ENCODE assay signal across 25 mouse cellular contexts in the genomic region with DNA sequence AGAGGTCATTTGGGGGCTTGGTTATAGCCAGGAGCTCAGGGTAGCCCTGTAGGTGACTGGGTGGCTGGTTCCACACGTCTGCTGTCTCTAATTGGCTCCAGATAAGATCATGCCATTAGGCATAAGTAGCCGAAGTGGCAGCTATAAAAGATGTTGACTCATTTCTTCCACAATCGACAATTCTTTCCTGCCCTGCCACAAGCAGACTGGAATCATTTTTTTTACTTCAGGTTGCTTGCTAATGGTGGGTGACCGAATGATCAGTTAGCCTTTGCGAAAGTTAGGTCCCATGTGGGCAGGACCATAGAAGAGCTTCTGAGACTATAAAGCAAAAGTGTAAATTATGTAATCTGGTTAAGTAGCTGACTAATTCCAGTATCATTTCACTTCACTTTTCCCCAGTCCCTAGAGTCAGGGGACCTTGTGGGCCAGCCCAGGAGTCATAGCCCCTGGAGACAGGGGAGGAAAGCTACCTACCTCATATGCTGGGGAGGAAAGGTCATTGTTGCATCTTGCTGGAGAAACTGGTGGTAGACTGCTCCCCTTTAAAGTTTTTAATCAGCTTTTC. TPM values are rescaled to one million over a fixed set of nuclear protein-coding genes. Genes with fewer than 3 reads are reported as not detected.
DNase-seq lines count a peak whose midpoint lies in the region; ATAC-seq and TF ChIP-seq lines count a peak whose summit lies in the region.
"Had no signal": no experiment of that assay in that cellular context is flagged by ENCODE, and none has a peak within 500 bp of the region (broad histone marks: within the 10 kb centered on the region; RNA-seq: fewer than 3 reads in every experiment).

No protein-coding gene starts in this region.

- TF ChIP-seq POLR2A in CH12.LX (IDR thresholded peaks at IDR 0.05; ENCODE audit: low read depth, low read length) = no peak
- no peak for TF ChIP-seq POLR2A in myocyte (IDR thresholded peaks at IDR 0.05; ENCODE audit: insufficient read length, low read depth)

- no peak overlapping the region for H3ac ChIP-seq in myocyte (ENCODE audit: control insufficient read depth, insufficient read length)

- in situ Hi-C loops in CH12.LX (cut with MboI; ENCODE audit: low pct_ligation_motif_present, low pct_unique_long_range_greater_than_20kb, low sequenced_read_pairs) = no loop called here

- no peak for ATAC-seq in liver, embryonic 16.5 days (ENCODE audit: low read depth)
- no peak for ATAC-seq in liver, embryonic 12.5 days
- ATAC-seq: CD4-positive, CD25-positive, alpha-beta regulatory T cell, adult 4 months; forebrain, embryonic 15.5 days; inflammation-experienced regulatory T-cells, adult 6 months; Patski had no signal

- dilution Hi-C loops in CH12.LX (cut with MboI; ENCODE audit: extremely low pct_ligation_motif_present, extremely low pct_unique_long_range_greater_than_20kb, low sequenced_read_pairs) = no loop called here

- TF ChIP-seq EP300 in CH12.LX (IDR thresholded peaks at IDR 0.05; ENCODE audit: low read length) = peak; percentile 78

- 73% methylated on average over 5 of the region's 5 CpGs for WGBS in liver, embryonic 16.5 days (ENCODE audit: insufficient replicate concordance)
- WGBS in liver, embryonic 12.5 days (ENCODE audit: insufficient replicate concordance) = 77% methylated on average over 5 of the region's 5 CpGs

- no peak for TF ChIP-seq RAD21 in CH12.LX (IDR thresholded peaks at IDR 0.05; ENCODE audit: low read depth, low read length)

- peaks cover 37% of the 10 kb centered on the region for H3K4me1 ChIP-seq in liver, embryonic 16.5 days (ENCODE audit: control insufficient read depth, low read depth, low read length)
- peaks cover 44% of the 10 kb centered on the region for H3K4me1 ChIP-seq in liver, embryonic 12.5 days
- peaks cover 17 to 58% of the 10 kb centered on the region in 2 experiments for H3K4me1 ChIP-seq in CH12.LX (ENCODE audit: control insufficient read depth in 1 of 2, insufficient read depth in 2 of 2)

- H3K79me2 ChIP-seq in CH12.LX (replicated peaks; ENCODE audit: control insufficient read depth, extremely low read depth, insufficient read depth, poor library complexity, severe bottlenecking) = peaks cover 28% of the 10 kb centered on the region
- H3K79me2 ChIP-seq in myocyte (ENCODE audit: control insufficient read depth, insufficient read depth) = peaks cover 57% of the 10 kb centered on the region

- peaks cover 48% of the 10 kb centered on the region for H3K36me3 ChIP-seq in liver, embryonic 16.5 days (ENCODE audit: control insufficient read depth, insufficient read depth)
- peaks cover 81% of the 10 kb centered on the region for H3K36me3 ChIP-seq in liver, embryonic 12.5 days
- peaks cover 47 to 76% of the 10 kb centered on the region in 2 experiments for H3K36me3 ChIP-seq in CH12.LX (replicated peaks in 1 of 2; ENCODE audit: control insufficient read depth in 1 of 2, insufficient read depth in 1 of 2, low read length in 1 of 2)
- H3K36me3 ChIP-seq in myocyte (ENCODE audit: control insufficient read depth, insufficient read depth) = peaks cover 56% of the 10 kb centered on the region

- no peak overlapping the region for H3K4me3 ChIP-seq in liver, embryonic 16.5 days (ENCODE audit: low read depth, low read length)
- H3K4me3 ChIP-seq in liver, embryonic 12.5 days = no peak overlapping the region
- H3K4me3 ChIP-seq in CH12.LX (replicated peaks in 1 of 3; ENCODE audit: low read depth in 2 of 3, low read length in 2 of 3, poor library complexity in 1 of 3) (no peak overlapping the region), myocyte (no peak overlapping the region)
- H3K4me3 ChIP-seq: forebrain, embryonic 15.5 days; heart, adult 2 months; heart, embryonic 10.5 days; heart, embryonic 13.5 days had no signal

- no peaks in the 10 kb centered on the region for H3K9me3 ChIP-seq in liver, embryonic 16.5 days (replicated peaks; ENCODE audit: control insufficient read depth, low read length)
- no peaks in the 10 kb centered on the region for H3K9me3 ChIP-seq in liver, embryonic 12.5 days (replicated peaks)
- no peaks in the 10 kb centered on the region for H3K9me3 ChIP-seq in CH12.LX (replicated peaks; ENCODE audit: low read length)
- H3K9me3 ChIP-seq: forebrain, embryonic 15.5 days; heart, embryonic 10.5 days; heart, embryonic 13.5 days had no signal

- H3K9ac ChIP-seq in liver, embryonic 16.5 days (ENCODE audit: low read depth, low read length) = no peak overlapping the region
- H3K9ac ChIP-seq in liver, embryonic 12.5 days = no peak overlapping the region
- no peak overlapping the region for H3K9ac ChIP-seq in CH12.LX (ENCODE audit: insufficient read depth, low read depth)
- H3K9ac ChIP-seq: forebrain, embryonic 15.5 days; heart, embryonic 13.5 days; hindbrain, embryonic 14.5 days had no signal

- H3K4me2 ChIP-seq in liver, embryonic 16.5 days (ENCODE audit: low read depth, low read length) = no peak overlapping the region
- H3K4me2 ChIP-seq in liver, embryonic 12.5 days = no peak overlapping the region
- H3K4me2 ChIP-seq in CH12.LX (ENCODE audit: insufficient read depth, low read depth, poor library complexity, severe bottlenecking) = no peak overlapping the region
- H3K4me2 ChIP-seq in myocyte (ENCODE audit: low read depth) = peak overlapping the region; percentile 94
- H3K4me2 ChIP-seq: forebrain, embryonic 15.5 days; heart, embryonic 13.5 days; hindbrain, embryonic 14.5 days had no signal

- H3K27me3 ChIP-seq in liver, embryonic 16.5 days (ENCODE audit: control insufficient read depth, insufficient read depth, low read depth, low read length) = no peaks in the 10 kb centered on the region
- no peaks in the 10 kb centered on the region for H3K27me3 ChIP-seq in liver, embryonic 12.5 days (replicated peaks)
- H3K27me3 ChIP-seq in CH12.LX (replicated peaks) (no peaks in the 10 kb centered on the region), myocyte (ENCODE audit: control insufficient read depth, insufficient read depth, insufficient read length) (no peaks in the 10 kb centered on the region)
- H3K27me3 ChIP-seq: forebrain, embryonic 15.5 days; heart, embryonic 13.5 days; Patski had no signal

- H3K27ac ChIP-seq in liver, embryonic 16.5 days (ENCODE audit: low read length) = peak overlapping the region; percentile 14; the same call in 1 of the 2 replicates
- no peak overlapping the region for H3K27ac ChIP-seq in liver, embryonic 12.5 days
- H3K27ac ChIP-seq in CH12.LX (ENCODE audit: insufficient read depth, low read depth) = no peak overlapping the region
- H3K27ac ChIP-seq: forebrain, embryonic 15.5 days; heart, adult 2 months; heart, embryonic 10.5 days; heart, embryonic 13.5 days; hindbrain, embryonic 14.5 days; hindbrain, postnatal 0 days had no signal

- peak; percentile 10 for DNase-seq in cerebellum, adult 9-11 months
- no peak for DNase-seq in cerebellum, adult 9-10 months
- peak; percentile 65 for DNase-seq in CH12.LX (ENCODE audit: extremely low read depth)
- no peak for DNase-seq in frontal cortex, postnatal 25 days (ENCODE audit: low spot score in 2 of 2)
- DNase-seq in cerebellum, adult 11-12 months = no peak
- DNase-seq: adrenal gland, postnatal 10 days; adrenal gland, postnatal 36 days; cerebellum, adult 2 months; cerebellum, postnatal 14 days; gastrocnemius, postnatal 10 days; gastrocnemius, postnatal 36 days; heart, postnatal 14 days; heart, postnatal 4 days had no signal

- TF ChIP-seq CTCF in CH12.LX (conservative IDR thresholded peaks at IDR 0.05 in 1 of 2, IDR thresholded peaks at IDR 0.05 in 1 of 2; ENCODE audit: low read depth in 2 of 2, low read length in 2 of 2) = no peak

TF ChIP-seq in CH12.LX, 34 proteins besides CTCF, POLR2A, EP300 and RAD21 (continues in another document):
- TF ChIP-seq JUND (conservative IDR thresholded peaks at IDR 0.05; ENCODE audit: low read depth, low read length) (peak; percentile 64; the same call in 1 of the 2 replicates), MAX (IDR thresholded peaks at IDR 0.05; ENCODE audit: low read length) (no peak), HCFC1 (IDR thresholded peaks at IDR 0.05; ENCODE audit: low read depth, low read length) (no peak), ZMIZ1 (IDR thresholded peaks at IDR 0.05; ENCODE audit: low read depth, low read length) (no peak)

TF ChIP-seq in myocyte, 11 proteins besides CTCF, POLR2A, EP300 and RAD21 (continues in another document):
- no peak for TF ChIP-seq E2F4 (IDR thresholded peaks at IDR 0.05; ENCODE audit: insufficient read depth)
- TF ChIP-seq SRF (IDR thresholded peaks at IDR 0.05; ENCODE audit: control insufficient read depth, insufficient read length, low read depth) = no peak
- TF ChIP-seq MYOG (IDR thresholded peaks at IDR 0.05; ENCODE audit: control insufficient read depth in 1 of 3, insufficient read depth in 1 of 3, insufficient read length in 2 of 3, low read depth in 2 of 3) = no peak
- no peak for TF ChIP-seq MAX (IDR thresholded peaks at IDR 0.05; ENCODE audit: low read depth)

RNA-seq across cellular contexts. Expression of a gene that starts 9.6 kb away (rescaled TPM):
- polyA plus RNA-seq in liver, embryonic 16.5 days (2015; fragmentation: Nextera tagmentation; extraction: Ambion mirVana) = 3.5 and 3.6 TPM in 2 replicates
- polyA plus RNA-seq in liver, embryonic 12.5 days (2016; fragmentation: Nextera tagmentation; extraction: Ambion mirVana) = 5.6 and 9.1 TPM in 2 replicates
- total RNA-seq in CH12.LX (2012; rRNA removed) (4.4 and 6.6 TPM in 2 replicates), CH12.LX (2014; rRNA removed) (5.1 and 6.4 TPM in 2 replicates)
- polyA plus RNA-seq in CH12.LX (2012; ENCODE audit: insufficient read length, low read depth) (11.9 and 13.2 TPM in 2 replicates), myocyte (2012; fragmentation: generic; extraction: Trizol) (5.9 TPM)

RNA-seq across cellular contexts. Expression of a gene that starts 15.0 kb away (rescaled TPM):
- polyA plus RNA-seq in liver, embryonic 16.5 days (2015; fragmentation: Nextera tagmentation; extraction: Ambion mirVana) = 12.4 and 13.6 TPM in 2 replicates
- polyA plus RNA-seq in liver, embryonic 12.5 days (2016; fragmentation: Nextera tagmentation; extraction: Ambion mirVana) = 15.7 and 20.3 TPM in 2 replicates
- total RNA-seq in CH12.LX (2012; rRNA removed) (17.5 and 27.2 TPM in 2 replicates), CH12.LX (2014; rRNA removed) (22.6 and 23.6 TPM in 2 replicates)
- polyA plus RNA-seq in CH12.LX (2012; ENCODE audit: insufficient read length, low read depth) (28.4 and 31.4 TPM in 2 replicates), myocyte (2012; fragmentation: generic; extraction: Trizol) (45.5 TPM)

RNA-seq across cellular contexts. Expression of a gene that starts 27.5 kb away (rescaled TPM):
- 0.16 and 0.22 TPM in 2 replicates for polyA plus RNA-seq in liver, embryonic 16.5 days (2015; fragmentation: Nextera tagmentation; extraction: Ambion mirVana)
- 0.13 and 0.15 TPM in 2 replicates for polyA plus RNA-seq in liver, embryonic 12.5 days (2016; fragmentation: Nextera tagmentation; extraction: Ambion mirVana)
- total RNA-seq in CH12.LX (2012; rRNA removed) (0.04 and 0.29 TPM in 2 replicates), CH12.LX (2014; rRNA removed) (not detected in 2 replicates)
- polyA plus RNA-seq in CH12.LX (2012; ENCODE audit: insufficient read length, low read depth) (0.04 TPM in 1 of 2 replicates, not detected in the other), myocyte (2012; fragmentation: generic; extraction: Trizol) (0.65 TPM)
- total RNA-seq: gastrocnemius, postnatal 36 days had no signal
- polyA plus RNA-seq: inflammation-experienced regulatory T-cells, adult 6 months had no signal

RNA-seq across cellular contexts. Expression of a gene that starts 54.5 kb away (rescaled TPM):
- polyA plus RNA-seq in liver, embryonic 16.5 days (2015; fragmentation: Nextera tagmentation; extraction: Ambion mirVana) = 4.8 and 4.9 TPM in 2 replicates
- 6.9 and 9.0 TPM in 2 replicates for polyA plus RNA-seq in liver, embryonic 12.5 days (2016; fragmentation: Nextera tagmentation; extraction: Ambion mirVana)
- total RNA-seq in CH12.LX (2012; rRNA removed) = 5.0 and 5.2 TPM in 2 replicates
- 3.4 and 5.0 TPM in 2 replicates for total RNA-seq in CH12.LX (2014; rRNA removed)
- polyA plus RNA-seq in CH12.LX (2012; ENCODE audit: insufficient read length, low read depth) = 8.3 and 10.0 TPM in 2 replicates
- 18.8 TPM for polyA plus RNA-seq in myocyte (2012; fragmentation: generic; extraction: Trizol)

Comparison
In these comparisons a context has a peak if more than half of its experiments do, and no peak if none do; other contexts are left out.
1. DNase-seq: peak in cerebellum, adult 9-11 months (single experiment) and CH12.LX (single experiment); none in cerebellum, adult 9-10 months (single experiment), frontal cortex, postnatal 25 days (0 of 2) and cerebellum, adult 11-12 months (single experiment).